12 mouse cellular contexts compared by ENCODE assay signal in the genomic region with DNA sequence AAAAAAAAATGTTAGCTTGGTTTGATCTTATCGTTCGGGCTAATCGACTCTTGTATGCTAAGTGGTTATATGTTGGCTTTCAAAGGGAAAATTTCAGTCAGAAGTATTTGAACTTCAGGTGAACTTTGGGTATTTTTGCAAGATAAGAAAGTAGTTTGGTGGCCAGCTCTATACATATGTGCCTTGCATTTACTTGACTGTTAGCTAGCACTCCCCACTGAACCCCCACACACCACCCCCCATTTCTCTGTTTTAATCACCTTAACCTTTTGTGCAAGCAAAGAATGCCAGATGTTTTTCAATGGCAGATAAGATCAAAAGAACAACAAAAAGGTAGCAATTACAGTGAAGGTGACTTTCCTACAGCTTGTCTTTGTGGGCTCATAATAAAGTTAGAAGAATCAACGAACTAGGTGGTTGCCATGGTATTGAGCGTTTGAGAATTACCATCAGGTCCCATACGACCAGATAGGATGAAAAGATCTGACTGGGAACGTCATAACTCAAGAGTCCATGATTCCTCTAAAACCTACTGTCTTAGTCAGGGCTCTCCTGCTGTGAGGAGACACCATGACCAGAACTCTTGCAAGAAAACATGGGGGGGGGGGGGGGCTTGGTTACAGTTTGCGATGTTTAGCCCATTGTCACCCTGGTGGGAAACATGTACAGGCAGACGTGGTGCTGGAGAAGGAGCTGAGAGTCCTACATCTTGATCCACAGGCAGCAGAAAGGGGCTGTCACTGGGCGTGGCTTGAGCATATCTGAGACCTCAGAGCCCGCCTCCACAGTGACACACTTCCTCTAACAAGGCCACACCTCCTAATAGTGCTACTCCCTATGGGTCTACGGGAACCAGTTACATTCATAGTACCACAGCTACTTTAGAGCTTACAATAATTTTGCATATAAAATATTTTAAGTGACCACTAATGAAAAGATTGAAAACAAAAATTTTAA.
A peak's percentile ranks its signal among the peaks of the same experiment; 100 is the strongest.
DNase-seq lines count a peak whose midpoint lies in the region; ATAC-seq and TF ChIP-seq lines count a peak whose summit lies in the region.
"Had no signal": no experiment of that assay in that cellular context is flagged by ENCODE, and none has a peak within 500 bp of the region (broad histone marks: within the 10 kb centered on the region; RNA-seq: fewer than 3 reads in every experiment).

No protein-coding gene starts in this region.

- WGBS in liver, postnatal 0 days (ENCODE audit: insufficient replicate concordance) = 70% methylated on average over 12 of the region's 12 CpGs
- 68% methylated on average over 12 of the region's 12 CpGs for WGBS in intestine, embryonic 16.5 days
- WGBS in small intestine, adult 2 months = 34% methylated on average over 12 of the region's 12 CpGs

- H3K27ac ChIP-seq in liver, postnatal 0 days (ENCODE audit: low read depth) = no peak overlapping the region
- H3K27ac ChIP-seq in intestine, embryonic 16.5 days (ENCODE audit: low read length) = no peak overlapping the region
- peak overlapping the region; percentile 53; the same call in 1 of the 2 replicates for H3K27ac ChIP-seq in small intestine, adult 2 months (ENCODE audit: insufficient read depth, low read depth, low read length)
- H3K27ac ChIP-seq: limb, embryonic 13.5 days; midbrain, embryonic 10.5 days had no signal

- H3K36me3 ChIP-seq in liver, postnatal 0 days (replicated peaks; ENCODE audit: insufficient read depth, low read length) = no peaks in the 10 kb centered on the region
- peaks cover 86% of the 10 kb centered on the region for H3K36me3 ChIP-seq in G1E (replicated peaks)
- no peaks in the 10 kb centered on the region for H3K36me3 ChIP-seq in intestine, embryonic 16.5 days (ENCODE audit: control insufficient read depth, insufficient read depth, low read length)
- H3K36me3 ChIP-seq in small intestine, adult 2 months (ENCODE audit: control insufficient read depth, insufficient read depth, low read length) = peaks cover 13% of the 10 kb centered on the region
- H3K36me3 ChIP-seq: limb, embryonic 13.5 days had no signal

- H3K4me2 ChIP-seq in liver, postnatal 0 days (ENCODE audit: low read depth, low read length) = no peak overlapping the region
- no peak overlapping the region for H3K4me2 ChIP-seq in intestine, embryonic 16.5 days (ENCODE audit: low read depth, low read length)
- H3K4me2 ChIP-seq: limb, embryonic 13.5 days had no signal

- no peaks in the 10 kb centered on the region for H3K27me3 ChIP-seq in liver, postnatal 0 days (ENCODE audit: insufficient read depth, low read length)
- H3K27me3 ChIP-seq in G1E (ENCODE audit: insufficient read depth, low read length) = no peaks in the 10 kb centered on the region
- no peaks in the 10 kb centered on the region for H3K27me3 ChIP-seq in intestine, embryonic 16.5 days (replicated peaks; ENCODE audit: control insufficient read depth, insufficient read depth, low read length)
- H3K27me3 ChIP-seq in small intestine, adult 2 months (ENCODE audit: control insufficient read depth, insufficient read depth, low read length) = no peaks in the 10 kb centered on the region
- H3K27me3 ChIP-seq: limb, embryonic 13.5 days had no signal

- no peak for ATAC-seq in liver, postnatal 0 days
- ATAC-seq in G1E (ENCODE audit: extremely low read depth, insufficient number of reproducible peaks, low FRiP score, poor library complexity, severe bottlenecking) = peak; percentile 42; the same call in 1 of the 2 replicates
- peak; percentile 40; the same call in 1 of the 2 replicates for ATAC-seq in intestine, embryonic 16.5 days
- ATAC-seq: forebrain, embryonic 16.5 days had no signal

- peaks cover 9% of the 10 kb centered on the region for H3K4me1 ChIP-seq in liver, postnatal 0 days (ENCODE audit: insufficient read depth)
- H3K4me1 ChIP-seq in G1E (ENCODE audit: insufficient read depth, low read depth, low read length) = peaks cover 40% of the 10 kb centered on the region
- peaks cover 15% of the 10 kb centered on the region for H3K4me1 ChIP-seq in intestine, embryonic 16.5 days (ENCODE audit: control insufficient read depth, insufficient read depth, low read length)
- H3K4me1 ChIP-seq in small intestine, adult 2 months (ENCODE audit: control insufficient read depth, insufficient read depth, insufficient read length, low read length) = peaks cover 23% of the 10 kb centered on the region

- H3K4me3 ChIP-seq in liver, postnatal 0 days (ENCODE audit: low read depth, low read length) = no peak overlapping the region
- H3K4me3 ChIP-seq in G1E (ENCODE audit: low read depth, low read length) = no peak overlapping the region
- H3K4me3 ChIP-seq in intestine, embryonic 16.5 days (ENCODE audit: low read length) = no peak overlapping the region
- no peak overlapping the region for H3K4me3 ChIP-seq in small intestine, adult 2 months (ENCODE audit: low read depth, low read length)
- H3K4me3 ChIP-seq: limb, embryonic 13.5 days; midbrain, embryonic 10.5 days had no signal

- TF ChIP-seq POLR2A in small intestine, adult 2 months (IDR thresholded peaks at IDR 0.05; ENCODE audit: low read depth, low read length) = no peak

- TF ChIP-seq EP300 in liver, postnatal 0 days (IDR thresholded peaks at IDR 0.05; ENCODE audit: low read depth) = no peak

- no peak for TF ChIP-seq CTCF in liver, postnatal 0 days (IDR thresholded peaks at IDR 0.05; ENCODE audit: low read depth)
- no peak for TF ChIP-seq CTCF in G1E (IDR thresholded peaks at IDR 0.05; ENCODE audit: low read depth, low read length)
- no peak for TF ChIP-seq CTCF in small intestine, adult 2 months (IDR thresholded peaks at IDR 0.05; ENCODE audit: extremely low read depth, insufficient read length, insufficient replicate concordance, low read depth, low read length)

- H3K9ac ChIP-seq in liver, postnatal 0 days (replicated peaks) = no peak overlapping the region
- no peak overlapping the region for H3K9ac ChIP-seq in intestine, embryonic 16.5 days (ENCODE audit: low read depth, low read length)
- H3K9ac ChIP-seq: limb, embryonic 13.5 days had no signal

- no peaks in the 10 kb centered on the region for H3K9me3 ChIP-seq in liver, postnatal 0 days (ENCODE audit: low read length)
- H3K9me3 ChIP-seq in G1E (replicated peaks) = no peaks in the 10 kb centered on the region
- H3K9me3 ChIP-seq in intestine, embryonic 16.5 days (ENCODE audit: control insufficient read depth, low read length) = no peaks in the 10 kb centered on the region
- H3K9me3 ChIP-seq: limb, embryonic 13.5 days; midbrain, embryonic 10.5 days had no signal

- DNase-seq in liver = peak; percentile 26
- DNase-seq in liver, postnatal 0 days = no peak
- DNase-seq in G1E (ENCODE audit: low spot score) = no peak
- DNase-seq in adrenal gland, postnatal 4 days (ENCODE audit: low spot score in 2 of 2) = no peak
- no peak for DNase-seq in embryo, embryonic 9.5 days (ENCODE audit: extremely low spot score)
- DNase-seq: cerebellum, postnatal 36 days; retina, postnatal 1 day had no signal
